Comparison of ENCODE assay signal across 22 mouse cellular contexts in the genomic region with DNA sequence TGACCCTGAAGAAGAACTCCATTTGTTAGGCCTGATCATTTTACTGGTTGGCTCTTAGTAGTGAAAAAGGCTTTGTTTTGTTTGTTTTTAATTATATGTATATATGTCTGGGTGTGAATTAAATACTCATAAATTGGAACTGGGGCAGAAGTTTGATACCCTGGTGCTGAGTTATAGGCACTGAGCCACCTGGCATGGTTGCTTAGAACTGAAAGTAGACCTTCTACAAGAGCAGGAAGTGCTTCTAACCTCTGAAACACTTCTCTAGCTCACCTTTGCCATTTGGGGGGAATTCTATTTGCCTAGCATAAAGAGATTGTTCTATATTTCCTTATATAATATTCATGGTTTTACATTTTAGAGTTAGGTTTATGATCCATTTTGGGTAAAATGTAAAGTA. TPM values are rescaled to one million over a fixed set of nuclear protein-coding genes. Genes with fewer than 3 reads are reported as not detected.
A peak's percentile ranks its signal among the peaks of the same experiment; 100 is the strongest.
DNase-seq lines count a peak whose midpoint lies in the region; ATAC-seq and TF ChIP-seq lines count a peak whose summit lies in the region.
"Had no signal": no experiment of that assay in that cellular context is flagged by ENCODE, and none has a peak within 500 bp of the region (broad histone marks: within the 10 kb centered on the region; RNA-seq: fewer than 3 reads in every experiment).

No protein-coding gene starts in this region.

- no peaks in the 10 kb centered on the region for H3K36me3 ChIP-seq in forebrain, embryonic 13.5 days (ENCODE audit: poor library complexity, severe bottlenecking)
- H3K36me3 ChIP-seq in hindbrain, embryonic 10.5 days: no peaks in the 10 kb centered on the region
- H3K36me3 ChIP-seq: embryonic facial prominence, embryonic 12.5 days; heart, embryonic 15.5 days had no signal

- DNase-seq in gastrocnemius, adult 2 months: peak; percentile 54
- DNase-seq in gastrocnemius, postnatal 10 days: no peak
- DNase-seq in thymus, postnatal 14 days: peak; percentile 8
- DNase-seq in thymus, postnatal 36 days: no peak
- no peak for DNase-seq in hindbrain, embryonic 10.5 days (ENCODE audit: low spot score)
- no peak for DNase-seq in ovary, adult 18-20 months (ENCODE audit: low spot score)
- DNase-seq: adrenal gland, adult 2 months; adrenal gland, postnatal 25 days; cerebellum, adult 2 months; cerebellum, postnatal 14 days; heart, adult 2 months; heart, postnatal 14 days; kidney, adult 2 months had no signal

- no peaks in the 10 kb centered on the region for H3K4me1 ChIP-seq in forebrain, embryonic 13.5 days
- no peaks in the 10 kb centered on the region for H3K4me1 ChIP-seq in hindbrain, embryonic 10.5 days (replicated peaks)
- H3K4me1 ChIP-seq: embryonic facial prominence, embryonic 12.5 days; heart, embryonic 15.5 days had no signal

- intact Hi-C loops in gastrocnemius, adult 2 months (cut with DNase I): no loop called here

- no peak for TF ChIP-seq CTCF in gastrocnemius, adult 2 months (IDR thresholded peaks at IDR 0.05)

- no peak overlapping the region for H3K4me2 ChIP-seq in forebrain, embryonic 13.5 days
- H3K4me2 ChIP-seq: embryonic facial prominence, embryonic 12.5 days; heart, embryonic 11.5 days; heart, embryonic 15.5 days; hindbrain, embryonic 14.5 days had no signal

- H3K4me3 ChIP-seq in gastrocnemius, adult 2 months: no peak overlapping the region
- no peak overlapping the region for H3K4me3 ChIP-seq in forebrain, embryonic 13.5 days
- H3K4me3 ChIP-seq in hindbrain, embryonic 10.5 days: no peak overlapping the region
- H3K4me3 ChIP-seq: embryonic facial prominence, embryonic 12.5 days; heart, adult 2 months; heart, embryonic 15.5 days had no signal

- ATAC-seq in activated CD4-positive, CD25-positive, alpha-beta regulatory T cell, adult 4 months: peak; percentile 52
- ATAC-seq in forebrain, embryonic 13.5 days: no peak
- ATAC-seq: forebrain, embryonic 16.5 days; intestine, embryonic 16.5 days; Patski had no signal

- H3K9ac ChIP-seq in forebrain, embryonic 13.5 days: no peak overlapping the region
- H3K9ac ChIP-seq: embryonic facial prominence, embryonic 12.5 days; heart, embryonic 15.5 days; hindbrain, embryonic 14.5 days had no signal

- peak overlapping the region; percentile 57; the same call in 1 of the 2 replicates for H3K27ac ChIP-seq in gastrocnemius, adult 2 months
- no peak overlapping the region for H3K27ac ChIP-seq in forebrain, embryonic 13.5 days
- no peak overlapping the region for H3K27ac ChIP-seq in hindbrain, embryonic 10.5 days
- H3K27ac ChIP-seq: embryonic facial prominence, embryonic 12.5 days; heart, adult 2 months; heart, embryonic 15.5 days; hindbrain, embryonic 14.5 days had no signal

- no peaks in the 10 kb centered on the region for H3K27me3 ChIP-seq in forebrain, embryonic 13.5 days
- H3K27me3 ChIP-seq in hindbrain, embryonic 10.5 days (ENCODE audit: insufficient read depth, poor library complexity, severe bottlenecking): no peaks in the 10 kb centered on the region
- H3K27me3 ChIP-seq: embryonic facial prominence, embryonic 12.5 days; heart, embryonic 15.5 days; Patski had no signal

- H3K9me3 ChIP-seq in forebrain, embryonic 13.5 days (replicated peaks): no peaks in the 10 kb centered on the region
- no peaks in the 10 kb centered on the region for H3K9me3 ChIP-seq in hindbrain, embryonic 10.5 days
- H3K9me3 ChIP-seq: embryonic facial prominence, embryonic 12.5 days; heart, embryonic 15.5 days had no signal

RNA-seq across cellular contexts. Expression of a gene that starts 13.3 kb away (rescaled TPM):
- 10 to 100 TPM; 15.4 to 22.9 TPM for total RNA-seq in gastrocnemius, adult 2 months (2021)
- total RNA-seq in gastrocnemius, postnatal 10 days (2021): 10 to 100 TPM; 22.1 to 22.4 TPM
- polyA plus RNA-seq in activated CD4-positive, CD25-positive, alpha-beta regulatory T cell, adult 4 months (2017; shearing (Covaris generic)): 10 to 100 TPM in 1 of 2 experiments, 1 to 10 TPM in 1; 9.7 to 11.7 TPM
- polyA plus RNA-seq in forebrain, embryonic 13.5 days (2015; fragmentation: Nextera tagmentation; extraction: Ambion mirVana): 21.9 and 23.5 TPM in 2 replicates
- 15.4 and 29.7 TPM in 2 replicates for polyA plus RNA-seq in hindbrain, embryonic 10.5 days (2016; fragmentation: Nextera tagmentation; extraction: Ambion mirVana)

Comparison
In these comparisons a context has a peak if more than half of its experiments do, and no peak if none do; other contexts are left out.
1. DNase-seq: peak in gastrocnemius, adult 2 months (single experiment) and thymus, postnatal 14 days (single experiment); none in gastrocnemius, postnatal 10 days (single experiment), thymus, postnatal 36 days (0 of 2), hindbrain, embryonic 10.5 days (single experiment) and ovary, adult 18-20 months (single experiment).